Mouse (Mus musculus) myocyte (in vitro differentiated cells): ENCODE results near the gene Nrarp. TPM values are rescaled to one million over a fixed set of nuclear protein-coding genes. Genes with fewer than 3 reads are reported as not detected.

Experiments
- H3K27me3 ChIP-seq: one replicate; pipeline ENCODE4 v1.6.1; 2011; ENCODE audit not compliant: control insufficient read depth, insufficient read depth, insufficient read length
- H3K36me3 ChIP-seq: one replicate; pipeline ENCODE4 v1.6.1; 2011; ENCODE audit not compliant: control insufficient read depth, insufficient read depth
- H3K4me2 ChIP-seq: one replicate; pipeline ENCODE4 v1.6.1; 2011; ENCODE audit warnings: low read depth, control low read depth
- H3K4me3 ChIP-seq: one replicate; pipeline ENCODE4 v1.5.1; 2011; ENCODE audit warnings: mild to moderate bottlenecking, control low read depth, moderate library complexity
- H3K79me2 ChIP-seq: one replicate; pipeline ENCODE4 v1.6.1; 2011; ENCODE audit not compliant: control insufficient read depth, insufficient read depth
- H3ac ChIP-seq: one replicate; pipeline ENCODE4 v1.6.1; 2011; ENCODE audit not compliant: control insufficient read depth, insufficient read length
- CEBPB ChIP-seq: IDR thresholded peaks from 2 replicates; pipeline ENCODE4 v1.6.1; 2011; ENCODE audit warnings: mild to moderate bottlenecking, moderate library complexity; ENCODE audit not compliant: poor library complexity, insufficient read depth, severe bottlenecking
- E2F4 ChIP-seq: IDR thresholded peaks from one replicate; pipeline ENCODE4 v1.6.1; 2011; ENCODE audit warnings: mild to moderate bottlenecking, control low read depth, moderate library complexity; ENCODE audit not compliant: insufficient read depth
- MAX ChIP-seq: IDR thresholded peaks from one replicate; pipeline ENCODE4 v1.6.1; 2011; ENCODE audit warnings: low read depth, mild to moderate bottlenecking, control low read depth
- MYOD1 ChIP-seq, 3 experiments: IDR thresholded peaks; one replicate each; pipeline ENCODE4 v1.6.1; 2011; ENCODE audit warnings: control low read depth in 2 of 3, low read depth in 2 of 3, mild to moderate bottlenecking in 2 of 3, moderate library complexity in 1 of 3; ENCODE audit not compliant: insufficient read length in 2 of 3, control insufficient read depth in 1 of 3
- MYOG ChIP-seq, 3 experiments: IDR thresholded peaks; one replicate each; pipeline ENCODE4 v1.6.1; 2011; ENCODE audit warnings: control low read depth in 2 of 3, low read depth in 2 of 3, mild to moderate bottlenecking in 2 of 3; ENCODE audit not compliant: insufficient read length in 2 of 3, control insufficient read depth in 1 of 3, insufficient read depth in 1 of 3
- POLR2A ChIP-seq: IDR thresholded peaks from one replicate; pipeline ENCODE4 v1.6.1; 2011; ENCODE audit warnings: low read depth, mild to moderate bottlenecking, control low read depth, moderate library complexity; ENCODE audit not compliant: insufficient read length
- POLR2AphosphoS2 ChIP-seq: IDR thresholded peaks from one replicate; pipeline ENCODE4 v1.6.1; 2011; ENCODE audit warnings: low read depth, control low read depth; ENCODE audit not compliant: insufficient read length
- REST ChIP-seq: IDR thresholded peaks from one replicate; pipeline ENCODE4 v1.6.1; 2011; ENCODE audit warnings: mild to moderate bottlenecking, control low read depth, moderate library complexity; ENCODE audit not compliant: insufficient read depth, insufficient read length
- SRF ChIP-seq: IDR thresholded peaks from one replicate; pipeline ENCODE4 v1.6.1; 2011; ENCODE audit warnings: low read depth; ENCODE audit not compliant: control insufficient read depth, insufficient read length
- TCF12 ChIP-seq: IDR thresholded peaks from one replicate; pipeline ENCODE4 v1.6.1; 2011; ENCODE audit warnings: mild to moderate bottlenecking, control low read depth; ENCODE audit not compliant: poor library complexity, insufficient read depth, severe bottlenecking
- TCF3 ChIP-seq: IDR thresholded peaks from one replicate; pipeline ENCODE4 v1.6.1; 2011; ENCODE audit warnings: low read depth, control low read depth; ENCODE audit not compliant: insufficient read length
- USF1 ChIP-seq: IDR thresholded peaks from one replicate; pipeline ENCODE4 v1.6.1; 2011; ENCODE audit warnings: low read depth, mild to moderate bottlenecking, control low read depth, moderate library complexity
- polyA plus RNA-seq: library from polyadenylated mRNA; unstranded; fragments of >200 nt; fragmentation: generic; extraction: Trizol; gene quantifications from one replicate; pipeline ENCODE4 v1.2.1, GENCODE M21; 2012; ENCODE audit warnings: missing spikeins

Nrarp gene
- polyA plus RNA-seq, 1 experiment, result 1.3 TPM

- TF ChIP-seq USF1 (no peak), CEBPB (no peak), REST (no peak), TCF3 (no peak), POLR2AphosphoS2 (no peak), TCF12 (no peak), MYOG (IDR thresholded peaks at IDR 0.05; ENCODE audit: control insufficient read depth in 1 of 3, insufficient read depth in 1 of 3, insufficient read length in 2 of 3, low read depth in 2 of 3) (no peak), MYOD1 (IDR thresholded peaks at IDR 0.05; ENCODE audit: control insufficient read depth in 1 of 3, insufficient read length in 2 of 3, low read depth in 2 of 3) (no peak), MAX (no peak), E2F4 (no peak), SRF (no peak), POLR2A (no peak)
- Histone ChIP-seq H3K36me3 (peaks cover 35% of the 10 kb centered on the region), H3ac (no peak overlapping the region), H3K4me3 (no peak overlapping the region), H3K27me3 (no peaks in the 10 kb centered on the region), H3K4me2 (no peak overlapping the region), H3K79me2 (no peaks in the 10 kb centered on the region)
These were observed 20.1 kb downstream of the Nrarp start for GRCm38 (mm10) chr2:25200631-25201030.

GRCm38 (mm10) chr2:25203631-25204214, 23.2 kb downstream of the Nrarp start:
- H3K36me3 ChIP-seq, result peaks cover 44% of the 10 kb centered on the region
- H3K27me3 ChIP-seq, result no peaks in the 10 kb centered on the region
- no peak overlapping the region for H3K4me3 ChIP-seq
- peaks cover 14% of the 10 kb centered on the region for H3K79me2 ChIP-seq
- no peak overlapping the region for H3ac ChIP-seq
- no peak overlapping the region for H3K4me2 ChIP-seq
- TF ChIP-seq USF1 (no peak), E2F4 (no peak), POLR2A (no peak), MAX (no peak), POLR2AphosphoS2 (no peak), TCF12 (no peak), CEBPB (no peak), MYOG (IDR thresholded peaks at IDR 0.05; ENCODE audit: control insufficient read depth in 1 of 3, insufficient read depth in 1 of 3, insufficient read length in 2 of 3, low read depth in 2 of 3) (no peak), REST (no peak), SRF (no peak), TCF3 (no peak), MYOD1 (IDR thresholded peaks at IDR 0.05; ENCODE audit: control insufficient read depth in 1 of 3, insufficient read length in 2 of 3, low read depth in 2 of 3) (no peak)

GRCm38 (mm10) chr2:25207593-25207992, 27.0 kb downstream of the Nrarp start:
- no peak overlapping the region for H3K4me3 ChIP-seq
- peaks cover 21% of the 10 kb centered on the region for H3K36me3 ChIP-seq
- no peak for TF ChIP-seq POLR2AphosphoS2
- TF ChIP-seq USF1, result no peak
- no peak for TF ChIP-seq E2F4
- TF ChIP-seq TCF12, result no peak
- no peak for TF ChIP-seq REST
- no peak for TF ChIP-seq MYOD1 (IDR thresholded peaks at IDR 0.05; ENCODE audit: control insufficient read depth in 1 of 3, insufficient read length in 2 of 3, low read depth in 2 of 3)
- no peak for TF ChIP-seq CEBPB
- no peaks in the 10 kb centered on the region for H3K27me3 ChIP-seq
- no peak overlapping the region for H3K4me2 ChIP-seq
- H3ac ChIP-seq, result no peak overlapping the region
- peaks cover 34% of the 10 kb centered on the region for H3K79me2 ChIP-seq

GRCm38 (mm10) chr2:25210686-25211085, 30.1 kb downstream of the Nrarp start:
- TF ChIP-seq USF1 (no peak), MAX (no peak), E2F4 (no peak), MYOD1 (IDR thresholded peaks at IDR 0.05; ENCODE audit: control insufficient read depth in 1 of 3, insufficient read length in 2 of 3, low read depth in 2 of 3) (no peak), CEBPB (no peak), TCF12 (no peak), POLR2A (no peak), SRF (no peak), REST (no peak), POLR2AphosphoS2 (no peak), MYOG (IDR thresholded peaks at IDR 0.05; ENCODE audit: control insufficient read depth in 1 of 3, insufficient read depth in 1 of 3, insufficient read length in 2 of 3, low read depth in 2 of 3) (no peak), TCF3 (no peak)
- Histone ChIP-seq H3K36me3 (peaks cover 9% of the 10 kb centered on the region), H3K27me3 (no peaks in the 10 kb centered on the region), H3K4me2 (peak overlapping the region; percentile 96), H3ac (peak overlapping the region; percentile 41), H3K79me2 (peaks cover 34% of the 10 kb centered on the region), H3K4me3 (peak overlapping the region; percentile 96)
